Mouse (Mus musculus): Measurements from ENCODE around the gene Prickle1. TPM values are rescaled to one million over a fixed set of nuclear protein-coding genes. Genes with fewer than 3 reads are reported as not detected.
A peak's percentile ranks its signal among the peaks of the same experiment; 100 is the strongest.

Gene Prickle1
- polyA plus RNA-seq, 1 experiment: 16.1 TPM

GRCm38 (mm10) chr15:93610721-93611201, 15.1 kb upstream of the Prickle1 start:
- WGBS: 43% methylated on average over 19 of the region's 19 CpGs
- Histone ChIP-seq H3K4me3 (replicated peaks; ENCODE audit: insufficient read depth, low read depth, low read length) (no peak overlapping the region), H3K4me1 (ENCODE audit: control insufficient read depth, insufficient read depth, low read length) (no peaks in the 10 kb centered on the region; the same call in 1 of the 2 replicates), H3K27ac (ENCODE audit: insufficient read depth, low read length) (no peak overlapping the region), H3K27me3 (ENCODE audit: control insufficient read depth, insufficient read depth, low read length) (no peaks in the 10 kb centered on the region)
- TF ChIP-seq CTCF (IDR thresholded peaks at IDR 0.05; ENCODE audit: borderline replicate concordance, insufficient read depth, low read depth, low read length) (no peak), POLR2A (IDR thresholded peaks at IDR 0.05; ENCODE audit: borderline replicate concordance, insufficient read depth, low read length) (no peak)
- no peak for DNase-seq

- no peak overlapping the region for H3K27ac ChIP-seq (ENCODE audit: insufficient read depth, low read length)
- H3K4me1 ChIP-seq (ENCODE audit: control insufficient read depth, insufficient read depth, low read length): no peaks in the 10 kb centered on the region; the same call in 1 of the 2 replicates
- WGBS: 77% methylated on average over 18 of the region's 18 CpGs
- H3K27me3 ChIP-seq (ENCODE audit: control insufficient read depth, insufficient read depth, low read length): no peaks in the 10 kb centered on the region
- H3K4me3 ChIP-seq (replicated peaks; ENCODE audit: insufficient read depth, low read depth, low read length): no peak overlapping the region
- DNase-seq: no peak
- TF ChIP-seq CTCF (IDR thresholded peaks at IDR 0.05; ENCODE audit: borderline replicate concordance, insufficient read depth, low read depth, low read length) (no peak), POLR2A (IDR thresholded peaks at IDR 0.05; ENCODE audit: borderline replicate concordance, insufficient read depth, low read length) (no peak)
Observed at GRCm38 (mm10) chr15:93610288-93610687, 14.6 kb upstream of the Prickle1 start.

GRCm38 (mm10) chr15:93602850-93603249, 7.2 kb upstream of the Prickle1 start:
- no peak overlapping the region for H3K27ac ChIP-seq (ENCODE audit: insufficient read depth, low read length)
- DNase-seq: no peak
- no peak for TF ChIP-seq CTCF (IDR thresholded peaks at IDR 0.05; ENCODE audit: borderline replicate concordance, insufficient read depth, low read depth, low read length)
- WGBS: 91% methylated on average over 6 of the region's 6 CpGs
- no peaks in the 10 kb centered on the region for H3K4me1 ChIP-seq (ENCODE audit: control insufficient read depth, insufficient read depth, low read length)
- H3K27me3 ChIP-seq (ENCODE audit: control insufficient read depth, insufficient read depth, low read length): no peaks in the 10 kb centered on the region
- no peak overlapping the region for H3K4me3 ChIP-seq (replicated peaks; ENCODE audit: insufficient read depth, low read depth, low read length)

- H3K27me3 ChIP-seq (ENCODE audit: control insufficient read depth, insufficient read depth, low read length): no peaks in the 10 kb centered on the region
- no peak for TF ChIP-seq CTCF (IDR thresholded peaks at IDR 0.05; ENCODE audit: borderline replicate concordance, insufficient read depth, low read depth, low read length)
- no peak for TF ChIP-seq POLR2A (IDR thresholded peaks at IDR 0.05; ENCODE audit: borderline replicate concordance, insufficient read depth, low read length)
- no peaks in the 10 kb centered on the region for H3K4me1 ChIP-seq (ENCODE audit: control insufficient read depth, insufficient read depth, low read length)
- no peak for DNase-seq
- H3K27ac ChIP-seq (ENCODE audit: insufficient read depth, low read length): no peak overlapping the region
- 90% methylated on average over 13 of the region's 13 CpGs for WGBS
- H3K4me3 ChIP-seq (replicated peaks; ENCODE audit: insufficient read depth, low read depth, low read length): no peak overlapping the region
Observed at GRCm38 (mm10) chr15:93601461-93602015, 5.8 kb upstream of the Prickle1 start.

GRCm38 (mm10) chr15:93596991-93597390, 1.3 kb upstream of the Prickle1 start:
- TF ChIP-seq CTCF (IDR thresholded peaks at IDR 0.05; ENCODE audit: borderline replicate concordance, insufficient read depth, low read depth, low read length) (no peak), POLR2A (IDR thresholded peaks at IDR 0.05; ENCODE audit: borderline replicate concordance, insufficient read depth, low read length) (no peak)
- 72% methylated on average over 11 of the region's 11 CpGs for WGBS

GRCm38 (mm10) chr15:93596285-93596684, 594 bp upstream of the Prickle1 start:
- under 1% methylated on average over 11 of the region's 11 CpGs for WGBS
- Histone ChIP-seq H3K4me3 (replicated peaks; ENCODE audit: insufficient read depth, low read depth, low read length) (peak overlapping the region; percentile 56), H3K27ac (ENCODE audit: insufficient read depth, low read length) (no peak overlapping the region), H3K4me1 (ENCODE audit: control insufficient read depth, insufficient read depth, low read length) (peaks cover 6% of the 10 kb centered on the region), H3K27me3 (ENCODE audit: control insufficient read depth, insufficient read depth, low read length) (no peaks in the 10 kb centered on the region)
- peak; percentile 76 to 78 for DNase-seq
- TF ChIP-seq CTCF (IDR thresholded peaks at IDR 0.05; ENCODE audit: borderline replicate concordance, insufficient read depth, low read depth, low read length) (no peak), POLR2A (IDR thresholded peaks at IDR 0.05; ENCODE audit: borderline replicate concordance, insufficient read depth, low read length) (no peak)

More at GRCm38 (mm10) chr15:93596991-93597390, 1.3 kb upstream of the Prickle1 start:
- no peak overlapping the region for H3K4me3 ChIP-seq (replicated peaks; ENCODE audit: insufficient read depth, low read depth, low read length)
- H3K4me1 ChIP-seq (ENCODE audit: control insufficient read depth, insufficient read depth, low read length): peaks cover 1% of the 10 kb centered on the region
- H3K27me3 ChIP-seq (ENCODE audit: control insufficient read depth, insufficient read depth, low read length): no peaks in the 10 kb centered on the region
- DNase-seq: no peak
- H3K27ac ChIP-seq (ENCODE audit: insufficient read depth, low read length): no peak overlapping the region

- Histone ChIP-seq H3K4me3 (replicated peaks; ENCODE audit: insufficient read depth, low read depth, low read length) (peak overlapping the region; percentile 56), H3K27me3 (ENCODE audit: control insufficient read depth, insufficient read depth, low read length) (no peaks in the 10 kb centered on the region), H3K4me1 (ENCODE audit: control insufficient read depth, insufficient read depth, low read length) (peaks cover 6% of the 10 kb centered on the region), H3K27ac (ENCODE audit: insufficient read depth, low read length) (peak overlapping the region; percentile 51)
- peak in 1 of 2 experiments; percentile 35 for DNase-seq
- WGBS: under 1% methylated on average over 64 of the region's 64 CpGs
- no peak for TF ChIP-seq CTCF (IDR thresholded peaks at IDR 0.05; ENCODE audit: borderline replicate concordance, insufficient read depth, low read depth, low read length)
- TF ChIP-seq POLR2A (IDR thresholded peaks at IDR 0.05; ENCODE audit: borderline replicate concordance, insufficient read depth, low read length): no peak
Observed at GRCm38 (mm10) chr15:93594888-93595698, 598 bp downstream of the Prickle1 start.

Data from cerebellum, adult 2 months (tissue).